Mouse (Mus musculus): ENCODE results near the gene Bricd5. TPM values are rescaled to one million over a fixed set of nuclear protein-coding genes. Genes with fewer than 3 reads are reported as not detected.

Bricd5 gene
- polyA plus RNA-seq, 1 experiment, result not detected

GRCm38 (mm10) chr17:24475586-24475985 is 1.9 kb downstream of the Bricd5 start:
- no peak overlapping the region for H3K27ac ChIP-seq (ENCODE audit: insufficient read depth, low read depth, low read length)
- TF ChIP-seq CTCF (IDR thresholded peaks at IDR 0.05; ENCODE audit: low read depth, low read length) (no peak), POLR2A (IDR thresholded peaks at IDR 0.05; ENCODE audit: borderline replicate concordance, low read depth, low read length) (no peak)
- no peak overlapping the region for H3K4me3 ChIP-seq (ENCODE audit: insufficient read depth, low read length)
- H3K4me1 ChIP-seq (ENCODE audit: control insufficient read depth, insufficient read depth, low read length), result peaks cover 32% of the 10 kb centered on the region

GRCm38 (mm10) chr17:24476022-24476776 is 2.5 kb downstream of the Bricd5 start:
- Histone ChIP-seq H3K27ac (ENCODE audit: insufficient read depth, low read depth, low read length) (no peak overlapping the region), H3K4me3 (ENCODE audit: insufficient read depth, low read length) (no peak overlapping the region), H3K4me1 (ENCODE audit: control insufficient read depth, insufficient read depth, low read length) (peaks cover 33% of the 10 kb centered on the region)
- TF ChIP-seq POLR2A (IDR thresholded peaks at IDR 0.05; ENCODE audit: borderline replicate concordance, low read depth, low read length) (no peak), CTCF (IDR thresholded peaks at IDR 0.05; ENCODE audit: low read depth, low read length) (no peak)

- Histone ChIP-seq H3K27ac (ENCODE audit: insufficient read depth, low read depth, low read length) (no peak overlapping the region), H3K4me1 (ENCODE audit: control insufficient read depth, insufficient read depth, low read length) (peaks cover 25% of the 10 kb centered on the region), H3K4me3 (ENCODE audit: insufficient read depth, low read length) (no peak overlapping the region)
- TF ChIP-seq CTCF (IDR thresholded peaks at IDR 0.05; ENCODE audit: low read depth, low read length) (no peak), POLR2A (IDR thresholded peaks at IDR 0.05; ENCODE audit: borderline replicate concordance, low read depth, low read length) (no peak)
Measured at GRCm38 (mm10) chr17:24477053-24477984, 3.6 kb downstream of the Bricd5 start.

- Histone ChIP-seq H3K27ac (ENCODE audit: insufficient read depth, low read depth, low read length) (no peak overlapping the region), H3K4me1 (ENCODE audit: control insufficient read depth, insufficient read depth, low read length) (peaks cover 19% of the 10 kb centered on the region), H3K4me3 (ENCODE audit: insufficient read depth, low read length) (peak overlapping the region; percentile 100)
- no peak for TF ChIP-seq POLR2A (IDR thresholded peaks at IDR 0.05; ENCODE audit: borderline replicate concordance, low read depth, low read length)
Measured at GRCm38 (mm10) chr17:24477985-24478600, 4.4 kb downstream of the Bricd5 start.

GRCm38 (mm10) chr17:24478663-24479380 is 5.1 kb downstream of the Bricd5 start, which contains the start of gene Mlst8:
TSS of gene Mlst8 (minus strand) at chr17:24479078.
- TF ChIP-seq POLR2A (IDR thresholded peaks at IDR 0.05; ENCODE audit: borderline replicate concordance, low read depth, low read length), result no peak
- TF ChIP-seq CTCF (IDR thresholded peaks at IDR 0.05; ENCODE audit: low read depth, low read length), result peak; percentile 35
- Histone ChIP-seq H3K27ac (ENCODE audit: insufficient read depth, low read depth, low read length) (peak within 1 kb of the TSS; percentile 78), H3K4me1 (ENCODE audit: control insufficient read depth, insufficient read depth, low read length) (peaks cover 19% of the 10 kb centered on the region), H3K4me3 (ENCODE audit: insufficient read depth, low read length) (peak within 1 kb of the TSS; percentile 100)

- TF ChIP-seq POLR2A (IDR thresholded peaks at IDR 0.05; ENCODE audit: borderline replicate concordance, low read depth, low read length) (no peak), CTCF (IDR thresholded peaks at IDR 0.05; ENCODE audit: low read depth, low read length) (no peak)
- Histone ChIP-seq H3K4me1 (ENCODE audit: control insufficient read depth, insufficient read depth, low read length) (peaks cover 19% of the 10 kb centered on the region), H3K4me3 (ENCODE audit: insufficient read depth, low read length) (no peak overlapping the region), H3K27ac (ENCODE audit: insufficient read depth, low read depth, low read length) (peak overlapping the region; percentile 39; the same call in 1 of the 2 replicates)
Measured at GRCm38 (mm10) chr17:24479431-24479830, 5.7 kb downstream of the Bricd5 start.

GRCm38 (mm10) chr17:24480201-24480826 is 6.6 kb downstream of the Bricd5 start:
- TF ChIP-seq POLR2A (IDR thresholded peaks at IDR 0.05; ENCODE audit: borderline replicate concordance, low read depth, low read length), result no peak
- TF ChIP-seq CTCF (IDR thresholded peaks at IDR 0.05; ENCODE audit: low read depth, low read length), result no peak
- Histone ChIP-seq H3K27ac (ENCODE audit: insufficient read depth, low read depth, low read length) (peak overlapping the region; percentile 54), H3K4me3 (ENCODE audit: insufficient read depth, low read length) (no peak overlapping the region), H3K4me1 (ENCODE audit: control insufficient read depth, insufficient read depth, low read length) (peaks cover 19% of the 10 kb centered on the region)

- TF ChIP-seq CTCF (IDR thresholded peaks at IDR 0.05; ENCODE audit: low read depth, low read length), result no peak
- TF ChIP-seq POLR2A (IDR thresholded peaks at IDR 0.05; ENCODE audit: borderline replicate concordance, low read depth, low read length), result no peak
Measured at GRCm38 (mm10) chr17:24481027-24481815, 7.5 kb downstream of the Bricd5 start.

More at GRCm38 (mm10) chr17:24481027-24481815, 7.5 kb downstream of the Bricd5 start:
- H3K4me1 ChIP-seq (ENCODE audit: control insufficient read depth, insufficient read depth, low read length), result peaks cover 19% of the 10 kb centered on the region
- no peak overlapping the region for H3K4me3 ChIP-seq (ENCODE audit: insufficient read depth, low read length)
- no peak overlapping the region for H3K27ac ChIP-seq (ENCODE audit: insufficient read depth, low read depth, low read length)

Measured in bone marrow macrophage, adult 2 months (primary cell).